Mouse (Mus musculus): ENCODE measurements at regions not wholly inside any gene's neighbourhood (a gene's known extent, or its start where the extent isn't known, plus 50 kb on each side); places are given as distances from the start of the nearest gene placed in this dataset.

DNA sequence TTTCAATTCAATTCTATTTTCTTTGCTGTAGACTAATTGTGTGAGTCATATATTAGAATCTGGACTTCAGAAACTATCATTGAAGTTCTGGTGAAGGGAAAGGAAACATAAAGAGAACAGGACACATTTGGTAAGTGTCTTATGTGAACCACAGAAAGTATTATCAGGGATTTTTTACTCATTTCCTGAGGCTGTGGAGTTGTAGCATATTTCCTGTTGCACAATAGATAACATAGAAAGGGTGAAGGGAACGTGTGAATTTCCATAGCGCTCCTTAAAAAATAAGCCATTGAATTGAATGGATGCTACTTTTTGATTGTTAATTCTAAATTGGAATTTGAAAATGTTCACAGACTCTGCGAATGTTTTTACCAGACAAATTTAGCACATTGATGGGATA is 215.2 kb upstream of the Zfp352 start:
- Histone ChIP-seq H3K4me1 (replicated peaks) (no peaks in the 10 kb centered on the region), H3K36me3 (no peaks in the 10 kb centered on the region), H3K27me3 (no peaks in the 10 kb centered on the region), H3K9ac (no peak overlapping the region), H3K9me3 (replicated peaks) (no peaks in the 10 kb centered on the region), H3K4me3 (no peak overlapping the region), H3K27ac (no peak overlapping the region), H3K4me2 (no peak overlapping the region)
- no peak for ATAC-seq (replicated peaks; ENCODE audit: insufficient number of reproducible peaks, insufficient read depth, low FRiP score, low read depth)
- WGBS = 61% methylated on average over 3 of the region's 3 CpGs

DNA sequence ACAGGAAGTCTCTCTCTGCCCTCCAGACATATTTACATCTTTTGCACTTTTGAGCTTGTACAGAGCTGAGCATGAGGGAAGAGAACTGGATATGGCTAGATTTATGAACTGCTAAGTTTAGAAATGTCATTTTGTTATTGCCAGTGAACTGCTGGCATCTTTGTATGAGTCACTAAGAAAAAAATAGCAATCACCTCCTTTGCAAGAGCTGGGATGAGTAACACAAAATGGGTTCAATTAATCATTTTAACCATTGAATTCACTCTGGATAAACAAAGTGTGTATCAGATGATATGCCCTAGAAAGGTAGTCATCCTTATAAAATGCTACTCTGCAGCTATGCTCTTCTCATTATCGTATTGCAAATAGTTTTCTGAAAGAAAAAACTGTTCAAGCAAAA is 214.7 kb upstream of the Zfp352 start:
- H3K4me3 ChIP-seq = no peak overlapping the region
- H3K4me1 ChIP-seq (replicated peaks) = no peaks in the 10 kb centered on the region
- H3K27me3 ChIP-seq = no peaks in the 10 kb centered on the region
- ATAC-seq (replicated peaks; ENCODE audit: insufficient number of reproducible peaks, insufficient read depth, low FRiP score, low read depth) = no peak
- H3K27ac ChIP-seq = no peak overlapping the region
- H3K9me3 ChIP-seq (replicated peaks) = no peaks in the 10 kb centered on the region
- 67% methylated on average over 1 of the region's 1 CpGs for WGBS
- H3K9ac ChIP-seq = no peak overlapping the region
- no peaks in the 10 kb centered on the region for H3K36me3 ChIP-seq
- H3K4me2 ChIP-seq = no peak overlapping the region

DNA sequence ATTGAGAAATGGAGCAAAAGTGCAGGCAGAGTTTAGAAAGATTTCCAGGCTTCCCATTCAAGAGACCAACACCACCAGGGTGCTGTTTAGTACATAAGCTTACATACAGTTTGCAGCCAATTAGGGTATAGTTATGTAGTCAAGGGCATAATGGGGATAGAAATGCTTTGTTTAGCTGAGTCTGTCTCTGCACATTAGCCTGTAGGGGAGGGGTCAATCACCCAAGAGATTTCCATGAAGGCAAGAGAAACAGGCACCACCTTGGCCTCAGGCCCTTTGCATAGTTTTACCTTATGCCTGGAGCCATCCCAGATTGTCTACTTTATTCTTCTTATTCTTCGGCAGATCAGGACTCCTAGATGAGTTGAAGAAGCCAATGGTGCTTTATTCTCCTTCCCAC is 205.9 kb upstream of the Zfp352 start:
- WGBS = 75% methylated on average over 1 of the region's 1 CpGs
- no peaks in the 10 kb centered on the region for H3K27me3 ChIP-seq
- no peaks in the 10 kb centered on the region for H3K9me3 ChIP-seq (replicated peaks)
- H3K9ac ChIP-seq = no peak overlapping the region
- no peak overlapping the region for H3K4me2 ChIP-seq
- ATAC-seq (replicated peaks; ENCODE audit: insufficient number of reproducible peaks, insufficient read depth, low FRiP score, low read depth) = no peak
- H3K4me3 ChIP-seq = no peak overlapping the region
- H3K36me3 ChIP-seq = no peaks in the 10 kb centered on the region
- H3K27ac ChIP-seq = no peak overlapping the region
- H3K4me1 ChIP-seq (replicated peaks) = no peaks in the 10 kb centered on the region

GRCm38 (mm10) chr4:90014203-90014602 is 204.4 kb upstream of the Zfp352 start:
- Histone ChIP-seq H3K4me3 (no peak overlapping the region), H3K27ac (no peak overlapping the region), H3K4me2 (no peak overlapping the region), H3K9me3 (replicated peaks) (no peaks in the 10 kb centered on the region), H3K9ac (no peak overlapping the region), H3K27me3 (no peaks in the 10 kb centered on the region), H3K36me3 (no peaks in the 10 kb centered on the region), H3K4me1 (replicated peaks) (no peaks in the 10 kb centered on the region)
- ATAC-seq (replicated peaks; ENCODE audit: insufficient number of reproducible peaks, insufficient read depth, low FRiP score, low read depth) = no peak
